Mouse (Mus musculus) midbrain, embryonic 14.5 days (tissue): ENCODE results near the gene Akap6. TPM values are rescaled to one million over a fixed set of nuclear protein-coding genes. Genes with fewer than 3 reads are reported as not detected.

Experiments used
- polyA plus RNA-seq: library from polyadenylated mRNA; unstranded; fragments of >200 nt; fragmentation: Nextera tagmentation; extraction: Ambion mirVana; gene quantifications from 2 replicates; pipeline ENCODE4 v1.2.1, GENCODE M21; 2014

Akap6 gene
- polyA plus RNA-seq, 1 experiment from 2014 or later: 35.2 TPM

Other genes starting within 250 kb of the Akap6 start
- 42.5 and 46.0 TPM in 2 replicates for gene Arhgap5, start 195.4 kb upstream of the Akap6 start, polyA plus RNA-seq